ENCODE assay signal across 25 mouse cellular contexts in genomic region chr3:145422044-145422443, GRCm38 (mm10).
"Had no signal": no experiment of that assay in that cellular context is flagged by ENCODE, and none has a peak within 500 bp of the region (broad histone marks: within the 10 kb centered on the region; RNA-seq: fewer than 3 reads in every experiment).

No protein-coding gene starts in this region.

- DNase-seq: gastrocnemius, postnatal 14 days; gastrocnemius, postnatal 36 days; heart, adult 18-20 months; heart, postnatal 10 days; heart, postnatal 4 days; kidney, adult 18-20 months; kidney, adult 8-10 months; kidney, postnatal 10 days; kidney, postnatal 36 days; layer of hippocampus, adult 9-11 months; layer of hippocampus, postnatal 36 days; left cerebral cortex, postnatal 4 days had no signal

- H3K4me2 ChIP-seq: heart, embryonic 12.5 days; hindbrain, embryonic 12.5 days; hindbrain, embryonic 14.5 days; intestine, embryonic 15.5 days; limb, embryonic 12.5 days; limb, embryonic 15.5 days; liver, embryonic 12.5 days had no signal

- H3K36me3 ChIP-seq: heart, embryonic 10.5 days; heart, embryonic 12.5 days; hindbrain, embryonic 10.5 days; hindbrain, embryonic 12.5 days; intestine, embryonic 15.5 days; limb, embryonic 12.5 days; limb, embryonic 15.5 days; liver, embryonic 12.5 days had no signal

- H3K27ac ChIP-seq: heart, embryonic 10.5 days; hindbrain, embryonic 10.5 days; hindbrain, embryonic 12.5 days; hindbrain, embryonic 14.5 days; intestine, embryonic 15.5 days; limb, embryonic 12.5 days; limb, embryonic 15.5 days; liver, embryonic 12.5 days; liver, embryonic 14.5 days had no signal

- H3K4me1 ChIP-seq: hindbrain, embryonic 10.5 days; hindbrain, embryonic 12.5 days; intestine, embryonic 15.5 days; limb, embryonic 15.5 days; liver, embryonic 12.5 days had no signal

- H3K4me3 ChIP-seq: heart, embryonic 10.5 days; heart, embryonic 12.5 days; hindbrain, embryonic 10.5 days; hindbrain, embryonic 12.5 days; intestine, embryonic 15.5 days; limb, embryonic 12.5 days; limb, embryonic 15.5 days; liver, embryonic 12.5 days had no signal

- H3K9ac ChIP-seq: heart, embryonic 12.5 days; hindbrain, embryonic 12.5 days; hindbrain, embryonic 14.5 days; intestine, embryonic 15.5 days; limb, embryonic 12.5 days; limb, embryonic 15.5 days; liver, embryonic 12.5 days; liver, embryonic 14.5 days had no signal

- ATAC-seq: hindbrain, embryonic 16.5 days; inflammation-experienced regulatory T-cells, adult 6 months; intestine, embryonic 15.5 days; intestine, postnatal 0 days; liver, embryonic 12.5 days had no signal

- H3K27me3 ChIP-seq: heart, embryonic 12.5 days; hindbrain, embryonic 12.5 days; intestine, embryonic 15.5 days; limb, embryonic 12.5 days; limb, embryonic 15.5 days; liver, embryonic 12.5 days had no signal

- H3K9me3 ChIP-seq: heart, embryonic 10.5 days; heart, embryonic 12.5 days; hindbrain, embryonic 10.5 days; hindbrain, embryonic 12.5 days; intestine, embryonic 15.5 days; limb, embryonic 12.5 days; limb, embryonic 15.5 days; liver, embryonic 12.5 days had no signal
